Mouse (Mus musculus) heart, postnatal 0 days (tissue): ENCODE data around the gene Adcyap1. TPM values are rescaled to one million over a fixed set of nuclear protein-coding genes. Genes with fewer than 3 reads are reported as not detected.

Source experiments
- ATAC-seq: fragments of 200-750 bp; cut with Nextera tagmentation; 2 replicates; pipeline ENCODE4 v1.8.0; 2017; ENCODE audit warnings: low read depth, moderate number of reproducible peaks, moderate library complexity; ENCODE audit not compliant: insufficient read depth
- DNase-seq: peaks from one replicate; pipeline ENCODE4 v3.0.0-alpha.2; 2016; ENCODE audit warnings: low spot score
- H3K27ac ChIP-seq: fragments of 300-500 bp; sonication (generic); 2 replicates; pipeline ENCODE4 v1.5.1; 2014; ENCODE audit warnings: low read depth, mild to moderate bottlenecking
- H3K27me3 ChIP-seq: fragments of 300-500 bp; sonication (generic); 2 replicates; pipeline ENCODE4 v1.6.1; 2014; ENCODE audit warnings: low read length, mixed read lengths; ENCODE audit not compliant: control insufficient read depth, insufficient read depth
- H3K36me3 ChIP-seq: fragments of 300-500 bp; sonication (generic); replicated peaks from 2 replicates; pipeline ENCODE4 v1.6.1; 2014; ENCODE audit warnings: low read length, mixed read lengths; ENCODE audit not compliant: control insufficient read depth, insufficient read depth
- H3K4me1 ChIP-seq: fragments of 300-500 bp; sonication (generic); 2 replicates; pipeline ENCODE4 v1.6.1; 2014; ENCODE audit warnings: antibody characterized with exemption; ENCODE audit not compliant: control insufficient read depth, insufficient read depth
- H3K4me2 ChIP-seq: fragments of 300-500 bp; sonication (generic); 2 replicates; pipeline ENCODE4 v1.6.1; 2014; ENCODE audit warnings: low read depth, mild to moderate bottlenecking, low read length, moderate library complexity
- H3K4me3 ChIP-seq: fragments of 300-500 bp; sonication (generic); 2 replicates; pipeline ENCODE4 v1.5.1; 2014; ENCODE audit warnings: low read depth, low read length
- H3K9ac ChIP-seq: fragments of 300-500 bp; sonication (generic); replicated peaks from 2 replicates; pipeline ENCODE4 v1.6.1; 2014; ENCODE audit warnings: low read depth, low read length, mixed read lengths
- H3K9me3 ChIP-seq: fragments of 300-500 bp; sonication (generic); replicated peaks from 2 replicates; pipeline ENCODE4 v1.6.1; 2016; ENCODE audit warnings: low read length; ENCODE audit not compliant: control insufficient read depth
- CTCF ChIP-seq: IDR thresholded peaks from 2 replicates; pipeline ENCODE4 v1.5.1; 2016; ENCODE audit warnings: antibody characterized with exemption, control low read depth, low read depth
- EP300 ChIP-seq: IDR thresholded peaks from 2 replicates; pipeline ENCODE4 v1.6.1; 2016; ENCODE audit warnings: antibody characterized with exemption, low read depth
- WGBS: fragments of 180-500 bp; shearing (Covaris S2); extraction: QIAGEN DNeasy Blood & Tissue Kit; methylation state at CpG from one replicate; pipeline ENCODE4 v1.1.7; 2014; 5-methylcytosine and 5-hydroxymethylcytosine counted together
- polyA plus RNA-seq: library from polyadenylated mRNA; unstranded; fragments of >200 nt; fragmentation: Nextera tagmentation; extraction: Ambion mirVana; gene quantifications from 2 replicates; pipeline ENCODE4 v1.2.1, GENCODE M21; 2015
- total RNA-seq: library from RNA; depleted of rRNA; stranded (reverse); fragments of >200 nt; gene quantifications from 2 replicates; pipeline ENCODE4 v1.2.3, GENCODE M21; 2014; ENCODE audit warnings: low replicate concordance

Adcyap1 gene
- total and polyA plus RNA-seq, 2 experiments from 2014 or later, result not detected

DNA sequence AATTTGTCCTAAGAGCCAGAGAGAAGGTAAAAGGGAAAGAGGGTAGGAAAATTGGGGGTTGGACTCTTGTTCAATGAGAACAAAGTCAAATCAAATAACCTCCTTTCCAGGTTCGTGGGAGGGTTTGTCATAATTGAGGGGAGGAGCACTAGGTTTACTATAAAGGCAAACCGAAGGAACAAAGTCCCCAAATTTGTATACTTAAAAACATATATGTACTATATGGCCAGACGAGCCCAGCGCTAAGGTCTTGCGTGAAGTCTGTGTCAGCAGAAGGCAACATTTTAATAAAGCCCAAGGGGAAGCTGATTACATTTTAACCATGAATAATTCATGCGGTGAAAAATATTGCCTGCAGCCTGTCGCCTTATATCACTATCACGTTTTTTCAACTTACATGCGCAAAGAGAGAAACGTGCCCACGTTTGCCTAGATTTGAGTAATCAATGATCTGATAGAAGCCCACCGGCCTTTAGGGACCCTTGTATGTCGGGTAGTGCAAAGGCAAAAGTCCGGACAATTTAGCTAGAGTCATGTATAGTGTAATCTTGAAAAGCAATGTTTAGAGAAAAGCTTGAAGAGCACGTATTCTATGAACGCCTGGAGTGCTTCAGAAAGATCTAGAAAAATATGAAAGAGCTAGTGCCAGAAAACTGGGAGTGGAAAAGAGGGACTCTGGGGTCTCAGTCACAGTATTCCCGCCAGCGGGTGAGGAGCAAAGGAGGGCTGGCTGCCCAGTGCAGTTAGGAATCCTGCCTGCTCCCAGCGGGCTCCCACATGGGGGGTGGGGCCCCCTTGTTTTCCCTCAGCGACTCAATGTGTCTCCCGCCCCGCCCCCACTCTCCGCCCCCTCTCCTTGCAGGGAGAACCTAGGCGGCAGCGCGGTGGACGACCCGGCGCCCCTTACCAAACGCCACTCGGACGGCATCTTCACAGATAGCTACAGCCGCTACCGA lies 4.5 kb downstream of the Adcyap1 start:
- H3K9ac ChIP-seq, result no peak overlapping the region
- H3K27me3 ChIP-seq, result peaks cover 63% of the 10 kb centered on the region
- DNase-seq (no peak), ATAC-seq (no peak)
- no peak overlapping the region for H3K27ac ChIP-seq
- H3K4me2 ChIP-seq, result peak overlapping the region; percentile 56
- H3K4me1 ChIP-seq, result peaks cover 9% of the 10 kb centered on the region; the same call in 1 of the 2 replicates
- H3K4me3 ChIP-seq, result peak overlapping the region; percentile 35
- TF ChIP-seq CTCF, result no peak
- TF ChIP-seq EP300, result no peak
- H3K9me3 ChIP-seq, result no peaks in the 10 kb centered on the region
- H3K36me3 ChIP-seq, result no peaks in the 10 kb centered on the region
- under 1% methylated on average over 34 of the region's 34 CpGs for WGBS

DNA sequence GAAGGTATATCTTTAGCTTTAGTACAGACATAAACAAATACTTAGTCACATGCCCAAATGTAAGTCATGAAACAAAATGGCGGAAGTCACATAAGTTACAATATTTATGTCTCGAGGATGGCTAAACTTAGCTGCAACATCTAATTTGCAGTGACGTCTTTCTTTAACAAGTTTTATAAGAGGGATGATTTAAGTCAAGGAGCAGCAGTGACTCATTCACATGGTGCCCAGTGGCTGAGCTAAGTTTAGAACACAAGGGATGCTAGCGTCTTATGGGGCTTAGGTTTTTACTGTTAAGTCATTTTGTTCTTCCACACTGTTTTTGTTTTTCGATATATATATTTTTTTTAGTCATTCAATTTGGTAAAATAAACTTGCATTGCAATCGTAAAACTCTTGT lies 19.0 kb downstream of the Adcyap1 start:
- Histone ChIP-seq H3K36me3 (no peaks in the 10 kb centered on the region), H3K27me3 (no peaks in the 10 kb centered on the region), H3K9me3 (no peaks in the 10 kb centered on the region), H3K4me2 (no peak overlapping the region), H3K9ac (no peak overlapping the region), H3K4me1 (no peaks in the 10 kb centered on the region), H3K27ac (no peak overlapping the region), H3K4me3 (no peak overlapping the region)
- 68% methylated on average over 6 of the region's 6 CpGs for WGBS
- TF ChIP-seq EP300 (no peak), CTCF (no peak)
- ATAC-seq, result no peak
- no peak for DNase-seq

DNA sequence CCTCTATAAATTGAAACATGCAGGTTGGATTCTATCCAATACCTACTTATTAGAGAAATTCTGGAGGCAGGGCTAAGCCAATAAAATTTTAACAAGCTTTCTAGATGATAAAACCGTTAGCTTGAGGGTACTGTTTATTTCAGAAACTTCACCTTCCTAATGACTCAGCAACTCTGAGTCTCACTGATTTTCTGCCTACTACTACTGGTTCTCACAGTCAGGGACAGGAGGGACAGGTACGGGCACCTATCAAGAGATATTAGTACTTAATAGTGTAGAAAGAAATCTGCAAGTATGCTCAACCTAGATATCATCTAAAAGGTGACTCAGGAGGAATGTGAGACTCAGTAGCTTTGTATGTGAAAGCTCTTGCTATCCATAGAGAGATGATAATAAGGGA lies 19.8 kb downstream of the Adcyap1 start:
- no peaks in the 10 kb centered on the region for H3K27me3 ChIP-seq
- H3K27ac ChIP-seq, result no peak overlapping the region
- no peak overlapping the region for H3K4me2 ChIP-seq
- H3K9ac ChIP-seq, result no peak overlapping the region
- no peak for DNase-seq
- no peak for ATAC-seq
- no peaks in the 10 kb centered on the region for H3K9me3 ChIP-seq
- no peak overlapping the region for H3K4me3 ChIP-seq
- H3K4me1 ChIP-seq, result no peaks in the 10 kb centered on the region
- WGBS, result 57% methylated on average over 2 of the region's 2 CpGs
- TF ChIP-seq EP300 (no peak), CTCF (no peak)
- no peaks in the 10 kb centered on the region for H3K36me3 ChIP-seq

DNA sequence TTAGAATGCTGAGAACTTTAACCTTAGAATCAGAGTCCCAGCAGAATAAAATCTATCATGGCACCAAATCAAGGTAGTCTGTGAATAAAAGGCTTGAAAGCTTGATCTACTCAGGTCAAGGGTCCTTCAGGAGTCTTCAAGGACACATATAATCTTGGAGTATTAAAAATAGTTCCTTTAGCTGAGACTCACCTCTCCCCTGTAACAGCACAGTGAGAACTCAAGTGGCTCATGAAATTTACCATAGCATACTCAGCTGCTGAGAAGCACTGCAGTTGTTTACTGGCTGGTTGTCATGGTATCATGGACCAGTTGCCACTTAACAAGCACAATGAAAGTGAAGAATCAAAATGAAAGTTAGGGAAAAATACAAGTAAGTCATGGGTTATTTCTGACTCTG lies 38.5 kb downstream of the Adcyap1 start:
- TF ChIP-seq EP300 (no peak), CTCF (no peak)
- no peak overlapping the region for H3K4me2 ChIP-seq
- H3K9ac ChIP-seq, result no peak overlapping the region
- no peak for DNase-seq
- ATAC-seq, result no peak
- no peak overlapping the region for H3K27ac ChIP-seq
- H3K27me3 ChIP-seq, result no peaks in the 10 kb centered on the region
- no peak overlapping the region for H3K4me3 ChIP-seq
- H3K36me3 ChIP-seq, result no peaks in the 10 kb centered on the region
- H3K9me3 ChIP-seq, result no peaks in the 10 kb centered on the region
- H3K4me1 ChIP-seq, result no peaks in the 10 kb centered on the region
